Mouse (Mus musculus) cerebellum, adult 2 months (tissue): ENCODE data around the gene Nploc4.

Experiments
- CTCF ChIP-seq: fragments of 200-500 bp; IDR thresholded peaks from 2 replicates; pipeline ENCODE4 v1.5.1; 2011; ENCODE audit warnings: low read depth, mild to moderate bottlenecking, control low read depth, low read length, moderate library complexity, borderline replicate concordance; ENCODE audit not compliant: insufficient read depth
- POLR2A ChIP-seq: fragments of 200-500 bp; IDR thresholded peaks from 2 replicates; pipeline ENCODE4 v1.6.1; 2011; ENCODE audit warnings: low read length, control low read depth, borderline replicate concordance; ENCODE audit not compliant: insufficient read depth

- no peak for TF ChIP-seq CTCF
- TF ChIP-seq POLR2A: no peak
Measured at GRCm38 (mm10) chr11:120348684-120349370, 88.7 kb downstream of the Nploc4 start.
